In genomic region chr9:103061471-103062053, GRCm38 (mm10) we compare ENCODE assay signal across 29 mouse cellular contexts. TPM values are rescaled to one million over a fixed set of nuclear protein-coding genes. Genes with fewer than 3 reads are reported as not detected.
DNase-seq lines count a peak whose midpoint lies in the region; ATAC-seq and TF ChIP-seq lines count a peak whose summit lies in the region.
"Had no signal": no experiment of that assay in that cellular context is flagged by ENCODE, and none has a peak within 500 bp of the region (broad histone marks: within the 10 kb centered on the region; RNA-seq: fewer than 3 reads in every experiment).

No protein-coding gene starts in this region.

- H3K9ac ChIP-seq in lung, postnatal 0 days (replicated peaks; ENCODE audit: low read depth), result no peak overlapping the region
- no peak overlapping the region for H3K9ac ChIP-seq in stomach, embryonic 15.5 days
- no peak overlapping the region for H3K9ac ChIP-seq in midbrain, postnatal 0 days (replicated peaks; ENCODE audit: low read length, poor library complexity, severe bottlenecking)
- H3K9ac ChIP-seq: embryonic facial prominence, embryonic 12.5 days; forebrain, embryonic 12.5 days; forebrain, postnatal 0 days; liver, embryonic 14.5 days; lung, embryonic 14.5 days; midbrain, embryonic 15.5 days; neural tube, embryonic 12.5 days had no signal

- no peaks in the 10 kb centered on the region for H3K27me3 ChIP-seq in lung, postnatal 0 days (replicated peaks; ENCODE audit: insufficient read depth, low read length)
- H3K27me3 ChIP-seq in stomach, embryonic 15.5 days (replicated peaks), result no peaks in the 10 kb centered on the region
- H3K27me3 ChIP-seq in midbrain, postnatal 0 days (ENCODE audit: insufficient read depth, low read length), result no peaks in the 10 kb centered on the region
- H3K27me3 ChIP-seq: embryonic facial prominence, embryonic 12.5 days; forebrain, embryonic 12.5 days; midbrain, embryonic 15.5 days; neural tube, embryonic 12.5 days had no signal

- DNase-seq in lung, postnatal 0 days (ENCODE audit: low spot score), result peak; percentile 21
- no peak for DNase-seq in lung, adult 18-20 months
- peak; percentile 44 for DNase-seq in fibroblast of lung, adult 2 months (ENCODE audit: low read depth)
- DNase-seq in spleen, postnatal 14 days (ENCODE audit: low spot score in 2 of 2), result no peak
- no peak for DNase-seq in midbrain, postnatal 0 days (ENCODE audit: low spot score)
- DNase-seq in cerebellum, postnatal 10 days, result no peak
- DNase-seq: adrenal gland, postnatal 10 days; cerebellum, adult 9-10 months; embryo, embryonic 11 days; forebrain, postnatal 0 days; gastrocnemius, postnatal 10 days; heart, postnatal 14 days; kidney, adult 11 months; kidney, postnatal 4 days; layer of hippocampus, postnatal 36 days; liver; lung, embryonic 14.5 days; right cerebral cortex, adult 18-20 months; spleen, adult 18-20 months; thymus, postnatal 14 days had no signal

- no peak overlapping the region for H3K27ac ChIP-seq in lung, postnatal 0 days (ENCODE audit: low read length)
- H3K27ac ChIP-seq in stomach, embryonic 15.5 days, result no peak overlapping the region
- no peak overlapping the region for H3K27ac ChIP-seq in midbrain, postnatal 0 days (ENCODE audit: low read depth, low read length)
- H3K27ac ChIP-seq: embryonic facial prominence, embryonic 12.5 days; forebrain, embryonic 12.5 days; hindbrain, postnatal 0 days; liver, embryonic 14.5 days; midbrain, embryonic 10.5 days; midbrain, embryonic 15.5 days; neural tube, embryonic 12.5 days had no signal

- ATAC-seq in lung, postnatal 0 days, result no peak
- 0 out of 2 replicates have a peak, but pooled peaks have one; percentile 20 for ATAC-seq in stomach, embryonic 15.5 days (ENCODE audit: insufficient read depth, low FRiP score, low read depth)
- no peak for ATAC-seq in midbrain, postnatal 0 days (ENCODE audit: low FRiP score)
- ATAC-seq: CD4-positive, CD25-positive, alpha-beta regulatory T cell, adult 4 months; forebrain, postnatal 0 days; hindbrain, postnatal 0 days; midbrain, embryonic 15.5 days had no signal

- no peak overlapping the region for H3K4me3 ChIP-seq in lung, postnatal 0 days (ENCODE audit: low read depth, low read length)
- no peak overlapping the region for H3K4me3 ChIP-seq in stomach, embryonic 15.5 days (replicated peaks)
- no peak overlapping the region for H3K4me3 ChIP-seq in midbrain, postnatal 0 days (ENCODE audit: low read depth, low read length)
- H3K4me3 ChIP-seq: embryonic facial prominence, embryonic 12.5 days; forebrain, embryonic 12.5 days; midbrain, embryonic 10.5 days; midbrain, embryonic 15.5 days; neural tube, embryonic 12.5 days had no signal

- 0 out of 2 replicates have a peak, but pooled peaks cover 4% of the 10 kb centered on the region for H3K36me3 ChIP-seq in lung, postnatal 0 days (ENCODE audit: insufficient read depth, low read length)
- H3K36me3 ChIP-seq in stomach, embryonic 15.5 days, result no peaks in the 10 kb centered on the region
- H3K36me3 ChIP-seq in midbrain, postnatal 0 days (ENCODE audit: insufficient read depth, low read length), result no peaks in the 10 kb centered on the region
- H3K36me3 ChIP-seq: embryonic facial prominence, embryonic 12.5 days; forebrain, embryonic 12.5 days; midbrain, embryonic 10.5 days; midbrain, embryonic 15.5 days; neural tube, embryonic 12.5 days had no signal

- H3K4me2 ChIP-seq in lung, postnatal 0 days (replicated peaks; ENCODE audit: low read depth, low read length), result no peak overlapping the region
- H3K4me2 ChIP-seq in stomach, embryonic 15.5 days, result no peak overlapping the region
- no peak overlapping the region for H3K4me2 ChIP-seq in midbrain, postnatal 0 days (ENCODE audit: low read depth, low read length, poor library complexity, severe bottlenecking)
- H3K4me2 ChIP-seq: embryonic facial prominence, embryonic 12.5 days; forebrain, embryonic 12.5 days; lung, embryonic 14.5 days; midbrain, embryonic 15.5 days; neural tube, embryonic 12.5 days had no signal

- H3K9me3 ChIP-seq in lung, postnatal 0 days (ENCODE audit: low read length), result no peaks in the 10 kb centered on the region
- H3K9me3 ChIP-seq in stomach, embryonic 15.5 days, result no peaks in the 10 kb centered on the region
- no peaks in the 10 kb centered on the region for H3K9me3 ChIP-seq in midbrain, postnatal 0 days (ENCODE audit: low read length)
- H3K9me3 ChIP-seq: embryonic facial prominence, embryonic 12.5 days; forebrain, embryonic 12.5 days; midbrain, embryonic 10.5 days; midbrain, embryonic 15.5 days; neural tube, embryonic 12.5 days had no signal

- TF ChIP-seq EP300 in lung, postnatal 0 days (IDR thresholded peaks at IDR 0.05), result no peak

- TF ChIP-seq CTCF in lung, postnatal 0 days (IDR thresholded peaks at IDR 0.05), result no peak
- TF ChIP-seq CTCF in midbrain, postnatal 0 days (IDR thresholded peaks at IDR 0.05), result no peak

- WGBS in lung, postnatal 0 days, result 71% methylated on average over 5 of the region's 5 CpGs
- WGBS in stomach, embryonic 15.5 days, result 60% methylated on average over 5 of the region's 5 CpGs
- 80% methylated on average over 5 of the region's 5 CpGs for WGBS in midbrain, postnatal 0 days

- no peaks in the 10 kb centered on the region for H3K4me1 ChIP-seq in lung, postnatal 0 days (ENCODE audit: insufficient read depth, low read depth, low read length)
- H3K4me1 ChIP-seq in stomach, embryonic 15.5 days, result no peaks in the 10 kb centered on the region
- no peaks in the 10 kb centered on the region for H3K4me1 ChIP-seq in midbrain, postnatal 0 days (ENCODE audit: insufficient read depth, low read length)
- H3K4me1 ChIP-seq: forebrain, embryonic 12.5 days; midbrain, embryonic 10.5 days; midbrain, embryonic 15.5 days; neural tube, embryonic 12.5 days had no signal

RNA-seq across cellular contexts. Expression of gene Rab6b, which starts 50.0 kb away (rescaled TPM):
- 6.8 and 7.3 TPM in 2 replicates for polyA plus RNA-seq in lung, postnatal 0 days (2015; fragmentation: Nextera tagmentation; extraction: Ambion mirVana)
- polyA plus RNA-seq in stomach, embryonic 15.5 days (2015; fragmentation: Nextera tagmentation; extraction: Ambion mirVana), result 5.6 and 7.3 TPM in 2 replicates
- total RNA-seq in midbrain, postnatal 0 days (2014; rRNA removed), result 228 and 249 TPM in 2 replicates
- polyA plus RNA-seq in midbrain, postnatal 0 days (2015; fragmentation: Nextera tagmentation; extraction: Ambion mirVana), result 157 and 162 TPM in 2 replicates

Comparison
In these comparisons a context has a peak if more than half of its experiments do, and no peak if none do; other contexts are left out.
1. DNase-seq: peak in lung, postnatal 0 days (single experiment) and fibroblast of lung, adult 2 months (single experiment); none in lung, adult 18-20 months (0 of 2), spleen, postnatal 14 days (0 of 2), midbrain, postnatal 0 days (single experiment) and cerebellum, postnatal 10 days (0 of 2).
2. RNA of gene Rab6b, which starts 50.0 kb away (polyA plus RNA-seq): 157 to 162 TPM in midbrain, postnatal 0 days; 6.8 to 7.3 TPM in lung, postnatal 0 days and 5.6 to 7.3 TPM in stomach, embryonic 15.5 days; every median in the first group is over 10 times any median in the second.